Mouse (Mus musculus) lung, postnatal 0 days (tissue): Measurements from ENCODE around the gene Tbx3.

ENCODE experiments used
- CTCF ChIP-seq: IDR thresholded peaks from 2 replicates; pipeline ENCODE4 v1.5.1; 2016; ENCODE audit warnings: antibody characterized with exemption, mild to moderate bottlenecking
- EP300 ChIP-seq: IDR thresholded peaks from 2 replicates; pipeline ENCODE4 v1.6.1; 2016; ENCODE audit warnings: antibody characterized with exemption, mild to moderate bottlenecking, control low read depth

DNA sequence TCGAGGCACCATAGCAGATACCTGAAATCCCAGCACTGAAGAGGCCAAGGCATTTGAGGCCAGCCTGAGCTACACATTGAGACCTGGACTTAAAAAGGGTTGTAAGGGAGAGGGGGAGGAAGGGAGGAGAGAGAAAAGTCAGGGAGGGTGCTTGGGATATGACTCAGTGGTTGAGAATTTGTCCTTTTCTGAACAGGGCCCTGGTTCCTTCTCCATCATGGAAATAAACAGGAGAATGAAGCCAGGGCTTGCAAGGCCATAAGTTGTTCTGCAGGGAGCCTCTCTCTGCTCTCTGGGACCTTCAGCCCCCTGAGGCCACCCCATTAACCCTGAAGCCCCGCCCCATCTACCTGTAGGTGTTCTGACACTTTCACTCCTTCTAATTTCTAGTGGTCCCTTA is 23.5 kb upstream of the Tbx3 start:
- TF ChIP-seq CTCF (no peak), EP300 (no peak)
